Mouse (Mus musculus) layer of hippocampus, adult 11-12 months (tissue): ENCODE measurements around the gene Arl13b.

Source experiments
- DNase-seq: peaks from one replicate; pipeline ENCODE4 v3.0.0; 2022; ENCODE audit warnings: low spot score

The Arl13b gene

DNA sequence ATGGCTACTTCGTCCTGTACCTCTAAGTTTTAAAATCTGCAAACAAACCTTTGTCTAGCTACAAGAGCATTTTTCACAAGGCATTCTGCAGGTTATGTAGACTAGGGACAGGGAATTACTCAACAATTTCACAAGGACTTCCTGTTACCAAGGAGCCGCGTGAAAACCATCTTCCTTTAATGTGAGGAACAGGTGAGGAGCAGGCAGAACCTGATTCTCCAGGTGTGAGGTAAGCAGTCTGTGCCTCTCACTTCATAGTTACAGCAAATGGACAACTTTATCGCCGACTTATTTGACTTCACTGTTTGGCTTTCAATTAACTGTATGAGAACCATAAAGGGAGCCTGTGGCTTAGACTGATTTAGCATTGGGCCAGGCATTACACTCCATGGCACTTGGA lies 32.3 kb downstream of the Arl13b start, which contains the start of gene Stx19:
Gene Stx19, plus strand, starts transcription at position 186 of the 400 bp plus-strand sequence.
- DNase-seq = no peak

DNA sequence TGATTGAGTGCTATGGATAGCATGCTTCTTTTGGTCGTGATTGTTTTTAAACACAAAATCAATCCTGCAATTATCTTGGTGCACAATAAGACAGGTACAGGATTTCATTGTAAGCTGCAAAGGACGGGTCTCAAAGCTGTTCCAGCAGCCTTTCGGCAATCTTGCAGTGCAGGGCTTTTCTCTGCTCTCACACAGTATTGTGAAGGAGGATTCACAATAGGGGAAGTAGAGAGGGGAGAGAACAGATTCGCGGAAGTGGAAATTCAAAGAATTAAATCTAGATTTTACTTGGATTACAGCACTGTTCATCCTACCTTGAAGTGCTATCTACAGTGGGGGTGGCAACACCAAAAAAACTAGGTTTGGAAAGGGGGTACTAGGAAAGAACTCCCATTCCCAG lies 33.0 kb downstream of the Arl13b start:
- DNase-seq = no peak

DNA sequence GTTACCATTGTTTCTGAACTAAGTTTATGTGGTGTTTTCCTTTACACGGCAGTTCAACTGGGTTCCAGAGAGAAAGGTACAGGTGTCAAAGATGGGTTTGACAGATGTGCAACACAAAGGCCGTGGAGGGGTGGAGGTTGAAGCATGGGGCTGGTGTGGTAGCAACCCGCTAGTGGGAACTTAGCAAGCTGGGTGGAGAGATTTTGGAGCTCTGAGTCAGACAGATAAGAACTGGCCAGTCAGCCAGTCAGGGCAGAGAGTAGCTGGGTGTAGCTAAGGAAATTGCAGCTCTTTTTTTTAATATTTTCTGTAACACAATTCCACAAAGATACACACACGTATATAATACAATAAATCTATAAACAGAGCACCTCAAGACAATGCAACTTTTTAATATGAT lies 36.0 kb downstream of the Arl13b start:
- no peak for DNase-seq

DNA sequence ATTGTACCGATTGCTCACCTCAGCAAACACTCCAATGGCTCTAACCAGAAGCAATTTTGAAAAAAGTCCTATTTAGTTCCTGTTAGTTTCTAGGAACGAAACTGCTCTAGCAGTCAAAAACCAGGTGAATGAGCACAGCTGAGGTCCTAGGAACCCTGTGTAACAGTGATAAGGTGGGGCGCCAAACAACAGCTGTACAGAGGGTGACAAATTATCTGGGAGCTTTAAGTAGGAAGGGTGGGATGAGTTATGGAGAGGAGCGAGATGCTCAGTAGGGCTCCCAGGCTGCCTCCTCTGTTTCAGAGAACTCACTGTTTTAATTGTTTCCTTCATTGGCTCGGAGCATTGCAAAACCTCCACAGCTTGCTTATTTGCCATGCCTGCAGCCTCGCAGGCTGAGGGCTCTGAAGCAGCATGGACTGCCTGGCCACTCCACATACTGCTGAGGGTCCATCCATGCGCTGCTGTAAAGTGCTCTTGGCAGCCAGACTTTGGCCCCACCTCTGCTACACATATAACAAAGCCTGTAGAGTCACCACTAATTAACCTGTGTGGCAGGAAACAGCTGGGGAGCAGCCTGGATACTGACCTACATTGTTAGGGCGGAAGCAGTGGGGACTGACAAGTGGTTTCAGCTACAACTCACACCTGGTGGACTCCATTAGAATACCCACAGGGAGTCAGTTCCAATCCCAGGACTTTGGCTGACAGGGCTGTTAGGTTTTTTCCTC lies 39.4 kb downstream of the Arl13b start:
- DNase-seq = no peak

DNA sequence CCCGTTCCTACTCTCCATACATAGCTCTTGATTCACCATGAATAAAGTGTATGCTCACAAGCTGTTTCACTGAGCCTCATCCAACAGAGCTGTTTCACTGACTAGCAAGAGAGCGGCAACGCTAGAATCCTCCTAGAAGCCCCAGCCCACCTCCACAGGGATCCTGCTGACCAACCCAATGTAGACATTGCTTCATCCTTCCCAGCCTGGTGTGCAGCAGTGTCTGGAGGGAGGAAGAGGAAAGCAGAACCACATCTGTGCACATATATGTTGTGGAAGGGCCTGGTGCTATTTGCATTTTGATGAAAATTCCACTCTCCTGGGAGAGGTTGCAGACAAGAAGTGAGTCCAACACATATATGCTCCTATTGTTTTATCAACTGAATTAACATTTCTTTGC lies 42.2 kb downstream of the Arl13b start:
- no peak for DNase-seq

DNA sequence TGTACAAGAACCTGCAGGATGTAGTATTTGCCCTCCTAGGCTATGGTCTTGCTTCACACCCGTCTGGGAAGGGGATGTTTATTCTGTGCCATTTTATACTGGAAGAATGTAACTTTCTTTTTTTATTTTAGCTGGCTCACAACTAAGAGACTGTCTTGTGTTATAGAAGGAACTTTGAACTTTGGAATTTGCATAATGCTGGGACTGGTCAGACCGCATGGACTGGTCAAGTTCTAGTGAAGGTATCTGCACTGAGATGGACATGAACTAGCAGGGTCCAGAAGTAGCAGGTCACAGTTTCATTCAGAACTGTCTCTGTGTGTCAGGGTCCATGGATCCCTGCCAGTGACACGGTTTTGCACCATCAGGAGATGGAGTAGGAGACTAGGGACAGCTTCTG lies 47.0 kb downstream of the Arl13b start:
- no peak for DNase-seq

DNA sequence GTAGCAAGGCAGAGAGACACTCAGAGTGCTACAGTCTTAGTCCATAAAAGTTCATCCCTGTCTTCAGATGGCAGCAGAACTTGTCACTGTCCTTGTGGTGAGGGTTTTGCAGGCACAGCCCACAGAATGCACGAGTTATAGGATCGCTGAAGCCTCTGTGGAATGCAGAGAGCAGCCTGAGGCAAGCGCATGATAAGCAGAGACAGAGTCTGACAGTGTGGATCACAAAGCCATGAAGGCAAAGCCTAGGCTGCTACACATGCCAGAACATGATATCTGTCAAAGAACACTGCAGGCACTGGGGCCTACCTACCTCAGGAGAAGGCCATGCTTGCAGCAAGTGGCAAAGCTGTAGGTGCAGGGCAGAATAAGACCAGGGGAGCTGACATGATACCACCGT lies 47.4 kb downstream of the Arl13b start:
- DNase-seq = no peak

DNA sequence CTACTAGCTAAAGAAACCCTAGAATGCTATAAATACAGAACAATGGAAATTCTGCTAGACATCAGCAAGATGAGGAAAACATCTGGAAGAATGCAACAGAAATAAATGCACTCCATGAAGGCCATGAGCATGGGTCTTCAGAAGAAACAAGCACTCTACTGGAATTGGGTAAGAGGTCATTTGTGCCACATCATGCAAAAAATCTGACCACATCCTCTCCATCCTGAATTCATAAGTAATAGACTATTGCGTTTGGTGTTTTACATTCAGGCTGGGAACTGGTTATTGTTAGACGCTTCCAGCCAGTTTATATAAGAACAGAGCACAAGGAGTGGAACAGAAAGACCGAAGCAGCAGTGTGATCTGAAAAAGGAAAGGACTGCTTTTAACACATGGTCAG lies 48.0 kb downstream of the Arl13b start:
- no peak for DNase-seq

DNA sequence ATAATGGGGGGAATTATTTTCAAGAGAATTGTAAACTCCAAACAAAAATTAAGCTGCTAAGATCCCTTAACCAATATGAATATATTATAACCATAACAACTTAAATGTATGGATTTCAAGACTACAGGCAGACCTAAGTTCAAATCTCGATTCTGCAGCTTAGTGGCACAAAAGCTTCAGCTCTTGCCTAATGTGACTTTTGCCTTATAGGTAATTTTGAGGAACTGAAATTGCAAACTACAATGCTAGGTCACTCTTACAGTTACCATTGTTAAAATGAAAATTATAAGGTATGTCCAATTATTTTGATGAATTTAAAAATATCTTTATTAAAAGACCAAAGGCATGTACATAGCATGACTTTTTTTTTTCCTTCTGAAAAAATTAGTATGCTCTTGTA lies 50.2 kb downstream of the Arl13b start:
- DNase-seq = no peak

DNA sequence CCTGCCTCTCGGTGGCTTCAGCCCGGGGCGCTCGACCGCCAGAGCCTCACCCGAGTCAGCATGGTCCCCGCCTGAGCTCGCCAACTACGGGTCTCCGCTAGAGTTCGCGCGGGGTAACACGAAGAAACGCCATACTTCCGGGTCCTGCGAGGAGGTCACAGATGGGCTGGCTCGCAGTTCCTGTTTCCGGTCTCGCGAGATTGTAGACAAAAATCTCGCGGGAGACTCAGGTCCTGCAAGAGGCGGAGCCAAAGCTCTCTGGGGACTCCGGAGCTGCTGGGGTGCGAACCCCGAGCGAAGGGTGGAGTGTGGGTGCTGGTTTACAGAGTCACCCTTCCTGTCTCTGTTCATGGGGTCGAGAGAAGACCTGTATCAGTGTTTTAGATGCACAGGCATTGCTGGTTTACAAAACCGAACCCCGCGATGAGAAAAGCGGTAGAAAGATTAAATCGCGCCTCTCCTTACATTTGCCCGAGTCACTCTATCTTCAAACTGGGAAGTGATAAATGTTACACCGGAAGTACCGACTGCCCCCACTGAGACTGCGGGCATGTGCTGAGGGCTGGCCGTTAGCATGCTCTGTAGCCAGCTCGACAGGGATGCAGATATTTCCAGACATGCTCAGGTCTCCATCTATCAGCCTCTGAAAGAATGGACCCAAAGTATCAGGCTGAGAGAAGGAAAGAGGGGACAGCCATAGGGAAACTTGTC lies 60.1 kb downstream of the Arl13b start, which contains the start of gene Nsun3:
Gene Nsun3, minus strand, starts transcription at position 198 of the 711 bp plus-strand sequence.
- peak; percentile 95 for DNase-seq

DNA sequence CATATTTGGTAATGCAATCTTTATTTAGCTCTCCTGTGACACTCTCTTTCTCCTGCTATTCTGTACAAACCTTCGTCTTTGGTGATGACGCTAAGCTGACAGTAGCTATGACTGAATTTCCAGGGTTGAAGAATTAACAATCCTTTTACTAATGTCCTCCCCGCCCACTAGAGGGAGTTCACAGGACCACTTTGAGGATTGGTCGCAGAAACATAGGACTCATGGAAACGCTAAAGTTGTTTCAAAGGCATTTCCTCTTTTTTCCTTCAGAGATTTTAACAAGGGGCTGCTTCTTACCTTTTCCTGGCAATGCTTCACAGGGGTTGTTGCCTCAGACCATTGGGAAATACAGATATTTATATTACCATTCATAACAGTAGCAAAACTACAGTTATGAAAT lies 64.6 kb downstream of the Arl13b start:
- DNase-seq = no peak

DNA sequence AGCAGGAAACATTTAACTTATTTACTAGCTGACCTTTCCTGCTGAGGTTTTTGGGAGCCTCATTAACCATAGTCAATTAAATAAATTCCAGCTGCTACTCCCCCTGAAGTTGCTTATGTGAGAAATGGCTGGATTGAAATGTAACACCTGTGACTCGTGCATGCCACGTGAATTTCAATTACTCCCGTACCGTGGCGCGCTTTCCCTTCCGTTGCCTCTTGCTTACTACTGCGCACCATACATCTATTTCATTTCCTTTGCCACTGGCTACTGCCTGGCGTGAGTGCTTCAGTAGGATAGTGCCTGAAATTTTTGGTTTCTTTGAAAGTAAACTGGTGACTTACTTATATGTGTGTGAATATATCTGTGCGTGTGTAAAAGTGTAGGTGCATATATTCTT lies 68.6 kb downstream of the Arl13b start:
- no peak for DNase-seq

DNA sequence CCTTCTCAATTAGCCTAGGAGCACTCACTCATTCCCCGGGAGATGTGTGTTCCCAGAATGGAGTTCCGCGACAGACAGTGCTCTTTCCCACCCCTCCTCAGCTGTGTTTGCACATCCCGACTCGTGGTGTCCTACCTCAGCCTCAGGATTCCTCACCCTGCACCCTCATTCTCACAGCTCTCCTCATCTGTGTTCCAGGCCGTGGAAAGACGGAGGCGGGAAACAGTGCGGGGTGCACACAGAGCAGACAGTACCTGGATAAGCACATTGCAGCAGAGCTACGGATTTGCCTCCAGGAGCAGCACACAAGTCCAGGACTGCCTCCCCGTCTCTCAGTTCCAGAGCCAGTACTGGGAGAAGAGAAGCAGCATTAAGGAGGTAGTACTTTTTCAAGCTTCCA lies 70.8 kb downstream of the Arl13b start:
- no peak for DNase-seq

DNA sequence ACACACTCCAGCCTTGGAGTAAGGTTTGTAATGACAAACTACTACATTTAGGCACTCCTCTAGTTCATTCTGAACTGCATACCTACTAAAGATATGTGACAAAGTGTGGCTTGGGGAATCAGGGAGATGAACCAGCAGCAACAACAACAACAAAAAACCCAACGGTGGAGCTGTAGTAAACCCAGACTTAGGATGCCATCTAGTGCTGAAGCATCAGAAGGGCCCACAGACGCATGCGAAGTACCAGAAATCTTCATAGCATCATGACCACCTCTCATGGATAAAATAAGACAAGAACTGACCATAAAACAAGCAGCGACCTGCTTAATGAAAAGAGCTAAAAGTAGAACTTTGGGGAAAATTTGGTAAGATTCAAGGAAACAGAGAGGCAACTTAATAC lies 73.4 kb downstream of the Arl13b start:
- DNase-seq = no peak

DNA sequence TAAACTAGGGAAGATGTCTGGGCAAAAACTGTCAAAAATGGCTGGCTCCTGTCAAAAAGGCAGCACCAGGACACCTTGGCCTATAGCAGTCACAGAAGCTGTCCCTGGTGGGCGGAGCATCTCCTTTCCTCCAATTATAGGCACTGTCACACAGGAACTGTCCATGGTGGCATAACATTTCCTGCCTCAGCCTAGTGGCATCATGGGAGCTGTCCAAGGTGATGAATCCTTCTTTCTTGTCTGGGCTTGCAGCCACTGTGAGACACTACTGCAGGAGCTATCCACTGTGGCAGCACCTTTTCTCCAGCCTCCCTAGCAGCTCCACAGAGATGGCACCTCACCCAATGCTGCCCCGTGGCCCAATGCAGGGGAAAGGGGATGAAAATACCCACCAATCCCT lies 88.5 kb downstream of the Arl13b start:
- no peak for DNase-seq

DNA sequence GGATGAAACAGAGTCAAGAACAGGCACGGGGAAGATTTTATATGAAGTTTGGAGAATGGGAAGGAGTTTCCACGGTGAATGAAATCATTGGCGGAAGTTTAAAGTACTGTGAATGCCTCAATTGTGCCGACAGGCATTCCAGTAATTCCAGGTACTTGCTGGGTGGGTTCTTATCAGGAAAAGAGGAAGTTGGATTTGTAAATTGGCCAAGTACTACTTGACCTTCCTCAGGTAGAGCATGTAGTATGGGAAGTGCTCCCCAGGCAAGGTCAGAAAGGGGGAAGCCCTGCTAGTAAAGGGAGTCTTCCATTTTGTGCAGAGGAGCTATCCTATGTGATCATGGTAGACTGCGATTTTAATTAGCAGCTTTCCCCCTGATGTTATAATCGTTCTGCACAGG lies 91.5 kb downstream of the Arl13b start:
- DNase-seq = no peak

DNA sequence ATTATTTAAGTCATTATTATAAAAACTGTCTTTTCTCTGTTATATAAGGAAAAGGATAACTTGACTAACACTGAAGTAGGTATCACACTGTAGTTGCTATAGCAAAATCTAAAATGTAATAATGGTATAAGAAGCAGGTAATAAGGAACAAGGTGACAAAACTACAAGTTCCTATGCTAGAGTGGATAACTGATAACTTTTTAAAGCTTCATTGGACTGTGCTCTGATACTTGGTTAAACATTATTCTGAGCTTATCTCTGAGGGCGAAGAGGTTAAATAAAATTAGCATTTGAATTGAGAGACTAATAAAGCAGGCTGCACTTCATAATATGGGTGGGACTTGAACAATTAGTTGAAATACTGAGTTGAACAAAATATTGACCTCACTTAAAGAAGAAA lies 93.2 kb downstream of the Arl13b start:
- DNase-seq = no peak

DNA sequence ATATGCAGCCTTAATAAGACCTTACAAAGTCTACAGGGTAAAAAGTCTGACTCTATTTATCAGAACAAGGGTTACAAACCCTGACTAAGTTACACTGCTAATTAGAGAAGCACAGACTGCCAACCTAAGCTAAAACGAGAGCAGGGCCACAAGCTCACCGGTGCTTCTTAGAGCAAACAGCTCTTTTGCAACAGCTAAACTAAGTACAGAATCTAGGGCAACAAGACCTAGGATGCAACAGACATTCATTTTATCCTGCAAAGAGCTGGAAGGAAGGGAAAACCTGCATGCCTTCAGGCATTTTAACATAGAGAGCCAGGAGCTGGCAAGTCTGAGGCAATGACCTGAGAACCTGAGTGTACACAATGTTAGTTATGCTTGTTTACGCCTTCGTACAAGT lies 93.8 kb downstream of the Arl13b start:
- no peak for DNase-seq

DNA sequence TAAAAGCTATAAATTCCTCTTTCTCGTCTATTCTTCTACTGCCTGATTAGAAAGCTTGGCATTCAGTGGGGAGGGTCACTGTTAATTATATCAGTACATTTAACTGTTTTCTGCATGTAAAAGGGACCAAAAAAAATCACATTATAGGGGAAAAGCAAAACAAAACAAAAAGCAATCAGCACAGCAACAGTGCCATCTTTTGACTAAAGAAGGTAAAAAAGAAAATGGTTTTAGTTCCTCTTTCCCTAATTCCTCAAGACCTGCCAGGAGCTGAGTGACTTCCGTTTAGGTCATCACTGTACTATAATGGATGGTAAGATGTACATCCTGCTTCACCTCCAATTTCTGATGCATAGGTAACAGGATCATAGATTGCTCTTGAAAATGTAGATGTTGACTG lies 101.0 kb downstream of the Arl13b start:
- DNase-seq = no peak
